Mouse (Mus musculus) erythroblast, embryonic 14.5 days (primary cell): Measurements from ENCODE around the gene Bicd2.

Source experiments
- GATA1 ChIP-seq: IDR thresholded peaks from 2 replicates; pipeline ENCODE4 v1.6.1; 2012; ENCODE audit warnings: low read length, inconsistent platforms, mixed read lengths
- TAL1 ChIP-seq: IDR thresholded peaks from 3 replicates; pipeline ENCODE4 v1.6.1; 2012; ENCODE audit warnings: low read length, inconsistent platforms, mixed read lengths

DNA sequence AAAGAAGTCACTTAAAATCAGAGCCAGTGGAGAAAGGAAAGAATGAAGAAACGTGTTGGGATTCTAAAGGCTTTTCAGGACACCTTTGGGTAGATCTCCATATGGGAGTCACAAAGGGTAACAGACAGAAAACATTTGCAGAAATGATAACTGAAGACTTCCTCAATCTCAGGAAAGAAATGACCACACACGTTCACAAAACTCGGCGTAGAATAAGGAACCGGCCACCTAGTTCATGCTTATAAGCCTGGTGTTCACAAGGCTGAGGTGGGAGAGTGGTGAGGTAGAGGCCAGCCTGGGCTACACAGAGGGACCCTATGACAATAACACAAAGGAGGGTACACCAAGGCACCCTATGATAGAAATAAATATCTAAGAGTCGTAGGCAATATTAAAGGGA lies 49.4 kb upstream of the Bicd2 start:
- TF ChIP-seq TAL1 (no peak), GATA1 (no peak)
